Mouse (Mus musculus) retina, postnatal 7 days (tissue): ENCODE data around the gene Npcd.
A peak's percentile ranks its signal among the peaks of the same experiment; 100 is the strongest.

Source experiments
- DNase-seq: peaks from one replicate; pipeline ENCODE4 v3.0.0-alpha.2; 2012; ENCODE audit warnings: low read depth, low spot score

Gene Npcd

GRCm38 (mm10) chr15:79803533-79804351 lies 30.3 kb downstream of the Npcd start:
- peak; percentile 25 for DNase-seq

GRCm38 (mm10) chr15:79802304-79802703 lies 31.7 kb downstream of the Npcd start:
- DNase-seq = no peak

DNA sequence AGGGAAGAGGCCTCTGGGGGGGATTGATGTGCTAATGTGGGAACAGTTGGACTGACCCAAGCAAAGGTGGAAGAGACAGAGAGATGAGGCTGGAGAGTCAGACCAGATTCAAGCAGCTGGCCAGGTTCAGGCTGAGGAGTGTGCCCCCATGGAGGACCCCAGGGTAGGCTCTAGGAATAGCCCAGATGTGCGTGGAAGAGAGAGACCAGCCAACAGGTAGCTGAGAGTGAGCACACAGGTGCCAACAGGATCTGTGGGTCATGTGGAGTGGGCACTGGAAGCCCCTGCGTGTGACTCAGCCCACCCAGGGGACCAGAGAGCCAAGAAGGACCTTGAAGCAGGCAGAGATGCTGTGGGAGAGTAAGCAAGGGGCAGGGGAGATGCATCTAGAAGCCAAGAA lies 32.4 kb downstream of the Npcd start:
- no peak for DNase-seq

DNA sequence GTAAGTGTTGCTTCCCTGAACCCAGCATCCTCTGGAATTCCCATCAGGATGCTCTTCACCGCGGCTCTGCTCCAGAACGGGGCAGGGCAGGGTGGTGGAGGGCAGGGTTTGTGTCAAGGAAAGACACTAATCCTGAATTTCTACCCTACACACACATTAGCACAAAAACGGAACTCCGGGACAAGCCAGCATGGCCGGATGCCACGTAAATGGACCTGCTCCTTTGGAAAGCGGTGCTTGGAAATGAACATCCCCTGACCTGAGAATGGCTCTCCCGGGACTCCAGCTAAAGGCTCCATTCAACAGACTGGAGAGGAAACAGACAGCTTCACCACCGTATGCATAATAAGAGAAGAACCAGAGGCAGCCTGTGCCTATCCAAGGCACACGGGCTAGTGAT lies 33.3 kb downstream of the Npcd start:
- no peak for DNase-seq

- no peak for DNase-seq
Observed at GRCm38 (mm10) chr15:79798591-79798990, 35.4 kb downstream of the Npcd start.

- DNase-seq = no peak
Observed at GRCm38 (mm10) chr15:79797680-79798079, 36.4 kb downstream of the Npcd start.

GRCm38 (mm10) chr15:79797096-79797495 lies 36.9 kb downstream of the Npcd start:
- DNase-seq = no peak

DNA sequence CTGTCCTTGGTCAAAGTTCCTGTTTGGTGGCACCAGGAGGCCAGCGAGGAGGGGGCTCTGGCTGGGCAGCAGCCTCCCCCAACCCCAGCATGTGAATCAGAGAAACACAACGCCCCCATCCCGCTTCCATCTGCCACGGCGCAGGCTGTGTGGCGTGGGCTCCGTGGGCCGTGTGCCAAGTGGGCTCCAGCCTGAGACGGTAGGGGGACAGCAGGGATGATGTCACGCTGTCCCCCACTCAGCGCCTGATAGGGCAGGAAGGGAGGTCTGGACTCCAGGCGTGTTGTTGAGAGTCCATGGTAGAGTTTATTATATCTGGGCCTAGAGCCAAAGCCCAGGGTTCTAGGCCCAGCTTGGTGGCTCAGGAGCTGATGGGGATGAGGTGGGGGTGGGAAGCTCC lies 37.8 kb downstream of the Npcd start:
- no peak for DNase-seq

DNA sequence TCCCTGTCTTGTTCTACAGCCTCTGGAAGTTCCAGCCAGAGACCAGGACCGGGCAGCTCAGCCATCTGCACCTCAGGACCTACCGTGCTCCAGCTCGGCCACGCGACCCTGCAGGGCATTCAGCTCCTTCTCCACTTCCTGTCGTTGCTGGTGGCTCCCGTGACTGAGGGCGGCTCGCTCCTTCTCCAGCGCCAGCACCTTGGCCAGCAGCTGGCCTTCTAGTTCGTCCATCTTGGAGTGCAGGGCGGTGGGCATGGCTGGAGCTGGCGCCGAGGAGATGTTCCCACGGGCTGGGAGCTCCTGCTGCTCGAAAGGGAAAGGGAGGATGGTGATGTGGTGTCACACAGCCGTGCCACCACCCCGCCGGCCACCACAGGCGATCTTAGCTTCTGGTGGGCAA lies 39.9 kb downstream of the Npcd start:
- DNase-seq = no peak

GRCm38 (mm10) chr15:79793076-79793475 lies 41.0 kb downstream of the Npcd start:
- DNase-seq = no peak

DNA sequence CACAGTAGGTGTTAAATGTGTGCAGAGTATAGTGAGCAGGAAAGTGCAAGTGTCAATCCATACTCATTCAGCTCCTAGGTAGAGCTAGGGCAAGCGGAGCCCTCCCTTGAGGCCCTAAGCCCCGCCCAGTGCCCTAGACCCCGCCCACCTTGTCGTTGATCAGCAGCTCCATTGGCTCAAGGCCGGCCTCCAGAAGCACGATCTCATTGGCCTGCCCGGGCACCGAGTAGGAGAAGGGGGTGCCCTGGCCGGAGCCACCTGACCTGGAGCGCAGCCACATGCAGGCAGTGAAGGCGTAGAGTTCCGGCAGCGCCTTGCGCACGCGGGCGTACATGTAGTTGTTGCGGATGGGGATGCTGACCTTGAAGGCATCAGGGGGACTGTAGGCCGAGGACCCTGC lies 41.6 kb downstream of the Npcd start:
- DNase-seq = peak; percentile 59

- no peak for DNase-seq
Observed at GRCm38 (mm10) chr15:79791502-79791901, 42.5 kb downstream of the Npcd start.

DNA sequence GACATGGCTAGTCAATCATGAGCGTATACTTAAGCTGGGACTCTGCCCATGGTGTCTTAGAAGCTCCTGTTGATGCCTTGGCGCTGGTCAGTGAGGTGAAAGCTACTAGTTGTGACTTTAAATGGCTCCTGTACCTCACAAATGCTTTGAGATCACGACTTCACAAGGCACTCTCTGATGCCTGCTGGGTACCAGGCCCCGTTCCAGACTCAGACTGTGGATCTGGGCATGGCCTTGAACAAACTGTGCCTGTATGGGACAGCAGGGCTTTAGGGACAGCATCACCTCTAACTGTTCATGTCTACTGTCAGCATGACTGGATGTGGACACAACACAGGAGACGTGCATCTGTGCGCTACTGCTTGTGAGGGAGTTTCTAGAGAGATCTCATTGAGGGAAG lies 43.1 kb downstream of the Npcd start:
- DNase-seq = no peak

GRCm38 (mm10) chr15:79790111-79790510 lies 43.9 kb downstream of the Npcd start:
- DNase-seq = no peak

GRCm38 (mm10) chr15:79787815-79788214 lies 46.2 kb downstream of the Npcd start:
- DNase-seq = no peak

DNA sequence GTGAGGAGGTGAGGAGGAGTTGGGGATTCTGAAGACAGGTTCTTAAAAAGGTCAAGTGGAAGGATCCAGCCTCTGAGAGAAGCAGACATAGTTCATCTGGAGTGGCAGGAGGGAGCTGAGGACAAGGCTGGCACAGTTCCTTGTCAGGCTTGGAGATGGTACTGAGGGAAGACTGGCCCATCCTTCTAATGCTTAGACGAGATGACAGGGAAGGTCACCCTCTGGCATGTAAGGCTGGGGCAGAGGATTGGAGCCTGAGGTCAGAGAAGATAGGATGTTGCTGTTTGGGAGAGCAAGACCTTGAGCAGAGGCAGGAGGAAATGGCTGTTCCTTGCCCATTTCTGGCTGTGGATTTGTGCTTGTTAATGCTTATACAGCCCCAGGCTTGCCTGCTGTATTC lies 49.0 kb downstream of the Npcd start:
- no peak for DNase-seq

DNA sequence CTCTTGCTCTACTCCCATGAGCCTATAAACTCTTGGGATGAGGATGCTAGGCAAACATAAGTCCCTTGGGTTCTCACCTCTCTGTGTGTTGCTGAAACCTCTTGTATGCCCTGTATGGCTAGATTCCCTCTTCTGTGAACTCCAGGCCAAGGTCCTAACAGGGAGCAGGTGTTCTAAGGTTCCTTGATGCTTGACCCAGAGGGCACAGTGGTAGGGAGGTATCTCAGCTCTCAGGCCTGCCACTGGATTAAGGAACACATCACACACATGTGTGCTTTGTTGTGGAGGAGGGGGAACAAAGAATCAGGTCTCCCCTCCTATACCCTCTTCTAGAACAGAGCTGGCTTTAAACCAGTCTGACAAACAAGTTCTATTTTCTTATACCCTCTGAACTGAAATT lies 56.3 kb downstream of the Npcd start, which contains the start of gene Dnal4:
TSS of gene Dnal4 (minus strand) at position 101 of the 400 bp plus-strand sequence.
- DNase-seq = no peak

DNA sequence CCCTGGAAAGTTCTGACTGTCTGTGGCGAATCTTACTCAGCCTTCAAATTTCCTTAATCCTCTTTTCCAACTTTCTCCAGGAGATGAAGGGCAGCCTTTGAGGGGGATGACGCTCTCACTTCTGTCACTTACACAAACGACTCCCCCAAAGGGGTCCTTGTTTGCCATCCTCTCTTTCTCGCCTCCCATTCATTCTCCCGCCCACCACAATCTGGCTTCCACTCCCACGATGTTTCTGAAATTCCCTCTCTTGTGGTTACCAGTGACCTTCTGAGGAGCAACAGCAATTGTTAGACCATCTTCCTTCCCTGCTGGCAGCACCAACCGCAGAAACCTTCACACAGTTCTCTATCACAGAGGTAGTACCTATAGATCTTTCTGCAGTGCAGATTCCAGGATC lies 58.4 kb downstream of the Npcd start:
- DNase-seq = no peak

- DNase-seq = peak; percentile 96
Observed at GRCm38 (mm10) chr15:79774117-79775027, 59.7 kb downstream of the Npcd start.

GRCm38 (mm10) chr15:79770629-79771240 lies 63.3 kb downstream of the Npcd start:
- DNase-seq = no peak

- no peak for DNase-seq
Observed at GRCm38 (mm10) chr15:79768302-79768701, 65.7 kb downstream of the Npcd start.

- DNase-seq = no peak
Observed at GRCm38 (mm10) chr15:79767327-79767961, 66.6 kb downstream of the Npcd start.
